Mouse (Mus musculus): ENCODE data around the gene Ap5z1. TPM values are rescaled to one million over a fixed set of nuclear protein-coding genes. Genes with fewer than 3 reads are reported as not detected.

The Ap5z1 gene
- polyA plus RNA-seq, 1 experiment from 2014 or later, result 13.9 TPM

- no peaks in the 10 kb centered on the region for H3K27me3 ChIP-seq (ENCODE audit: control insufficient read depth, insufficient read depth, low read length)
- ATAC-seq (ENCODE audit: low FRiP score, low TSS enrichment), result no peak
- 88% methylated on average over 7 of the region's 7 CpGs for WGBS
- no peak for DNase-seq
- no peak overlapping the region for H3K27ac ChIP-seq (replicated peaks; ENCODE audit: low read depth, low read length)
- H3K36me3 ChIP-seq (ENCODE audit: control insufficient read depth, insufficient read depth, low read length), result 0 out of 2 replicates have a peak, but pooled peaks cover 3% of the 10 kb centered on the region
- H3K4me3 ChIP-seq (replicated peaks; ENCODE audit: low read depth, low read length), result no peak overlapping the region
- H3K9me3 ChIP-seq (ENCODE audit: control insufficient read depth, low read length), result no peaks in the 10 kb centered on the region
- H3K4me2 ChIP-seq (ENCODE audit: low read length), result no peak overlapping the region
- H3K9ac ChIP-seq (replicated peaks; ENCODE audit: low read length), result no peak overlapping the region
- peaks cover 31% of the 10 kb centered on the region for H3K4me1 ChIP-seq (ENCODE audit: control insufficient read depth, insufficient read depth, low read length)
Measured at GRCm38 (mm10) chr5:142442045-142442440, 21.7 kb upstream of the Ap5z1 start.

GRCm38 (mm10) chr5:142443514-142443913 is 20.2 kb upstream of the Ap5z1 start:
- H3K27me3 ChIP-seq (ENCODE audit: control insufficient read depth, insufficient read depth, low read length), result no peaks in the 10 kb centered on the region
- DNase-seq (no peak), ATAC-seq (ENCODE audit: low FRiP score, low TSS enrichment) (no peak)
- peaks cover 35% of the 10 kb centered on the region for H3K4me1 ChIP-seq (ENCODE audit: control insufficient read depth, insufficient read depth, low read length)
- no peak overlapping the region for H3K27ac ChIP-seq (replicated peaks; ENCODE audit: low read depth, low read length)
- no peaks in the 10 kb centered on the region for H3K9me3 ChIP-seq (ENCODE audit: control insufficient read depth, low read length)
- 52% methylated on average over 15 of the region's 15 CpGs for WGBS
- H3K36me3 ChIP-seq (ENCODE audit: control insufficient read depth, insufficient read depth, low read length), result no peaks in the 10 kb centered on the region
- no peak overlapping the region for H3K9ac ChIP-seq (replicated peaks; ENCODE audit: low read length)
- no peak overlapping the region for H3K4me2 ChIP-seq (ENCODE audit: low read length)
- H3K4me3 ChIP-seq (replicated peaks; ENCODE audit: low read depth, low read length), result no peak overlapping the region

- Histone ChIP-seq H3K27ac (replicated peaks; ENCODE audit: low read depth, low read length) (no peak overlapping the region), H3K9me3 (ENCODE audit: control insufficient read depth, low read length) (no peaks in the 10 kb centered on the region), H3K9ac (replicated peaks; ENCODE audit: low read length) (no peak overlapping the region), H3K4me3 (replicated peaks; ENCODE audit: low read depth, low read length) (no peak overlapping the region), H3K36me3 (ENCODE audit: control insufficient read depth, insufficient read depth, low read length) (peaks cover 4% of the 10 kb centered on the region; the same call in 1 of the 2 replicates), H3K27me3 (ENCODE audit: control insufficient read depth, insufficient read depth, low read length) (no peaks in the 10 kb centered on the region), H3K4me1 (ENCODE audit: control insufficient read depth, insufficient read depth, low read length) (peaks cover 35% of the 10 kb centered on the region), H3K4me2 (ENCODE audit: low read length) (no peak overlapping the region)
- ATAC-seq (ENCODE audit: low FRiP score, low TSS enrichment) (no peak), DNase-seq (no peak)
- 71% methylated on average over 14 of the region's 14 CpGs for WGBS
Measured at GRCm38 (mm10) chr5:142443994-142444393, 19.8 kb upstream of the Ap5z1 start.

DNA sequence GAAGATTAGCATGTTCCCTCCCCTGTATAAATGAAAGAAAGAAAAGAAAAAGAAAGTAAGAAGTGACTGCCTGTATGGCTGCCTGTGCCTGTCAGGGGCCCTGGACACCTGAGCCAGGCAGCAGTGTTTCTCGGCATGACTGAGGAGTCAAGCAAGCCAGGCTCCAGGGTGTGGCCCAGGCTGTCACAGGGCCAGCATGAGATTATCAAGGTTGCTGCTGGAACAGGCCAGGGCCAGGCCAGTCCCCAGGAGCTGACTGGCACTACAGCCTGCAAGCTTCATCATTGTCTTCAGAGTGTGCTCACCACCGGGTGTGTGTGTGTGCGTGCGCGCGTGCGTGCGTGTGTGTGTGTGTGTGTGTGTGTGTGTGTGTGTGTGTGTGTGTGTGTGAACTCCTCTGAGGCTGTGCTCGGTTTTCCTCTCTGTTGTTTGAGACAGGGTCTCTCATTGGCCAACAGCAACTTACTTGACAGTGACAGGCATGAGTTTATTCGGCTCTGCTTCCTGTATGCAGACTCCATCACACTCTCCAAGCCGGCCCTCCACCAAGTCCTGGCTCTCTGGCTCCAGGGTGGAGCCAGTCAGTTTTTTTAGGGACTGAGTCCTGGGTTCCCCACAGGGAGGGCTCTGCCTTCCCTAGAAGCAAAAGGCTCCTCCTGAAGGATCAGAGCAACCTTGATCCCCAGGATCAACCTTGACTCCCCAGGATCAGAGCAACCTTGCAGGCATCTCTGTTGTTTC is 18.8 kb upstream of the Ap5z1 start:
- peaks cover 29% of the 10 kb centered on the region for H3K4me1 ChIP-seq (ENCODE audit: control insufficient read depth, insufficient read depth, low read length)
- ATAC-seq (ENCODE audit: low FRiP score, low TSS enrichment), result no peak
- H3K9ac ChIP-seq (replicated peaks; ENCODE audit: low read length), result no peak overlapping the region
- DNase-seq, result no peak
- 67% methylated on average over 11 of the region's 11 CpGs for WGBS
- H3K27ac ChIP-seq (replicated peaks; ENCODE audit: low read depth, low read length), result peak overlapping the region; percentile 20; the same call in 1 of the 2 replicates
- H3K4me3 ChIP-seq (replicated peaks; ENCODE audit: low read depth, low read length), result no peak overlapping the region
- no peaks in the 10 kb centered on the region for H3K27me3 ChIP-seq (ENCODE audit: control insufficient read depth, insufficient read depth, low read length)
- no peaks in the 10 kb centered on the region for H3K9me3 ChIP-seq (ENCODE audit: control insufficient read depth, low read length)
- H3K4me2 ChIP-seq (ENCODE audit: low read length), result no peak overlapping the region
- peaks cover 9% of the 10 kb centered on the region; the same call in 1 of the 2 replicates for H3K36me3 ChIP-seq (ENCODE audit: control insufficient read depth, insufficient read depth, low read length)

GRCm38 (mm10) chr5:142445709-142446108 is 18.0 kb upstream of the Ap5z1 start:
- WGBS, result 43% methylated on average over 8 of the region's 8 CpGs
- no peak overlapping the region for H3K4me2 ChIP-seq (ENCODE audit: low read length)
- DNase-seq (peak; percentile 58), ATAC-seq (ENCODE audit: low FRiP score, low TSS enrichment) (no peak)
- H3K9ac ChIP-seq (replicated peaks; ENCODE audit: low read length), result no peak overlapping the region
- no peaks in the 10 kb centered on the region for H3K27me3 ChIP-seq (ENCODE audit: control insufficient read depth, insufficient read depth, low read length)
- no peak overlapping the region for H3K4me3 ChIP-seq (replicated peaks; ENCODE audit: low read depth, low read length)
- H3K36me3 ChIP-seq (ENCODE audit: control insufficient read depth, insufficient read depth, low read length), result peaks cover 17% of the 10 kb centered on the region
- H3K27ac ChIP-seq (replicated peaks; ENCODE audit: low read depth, low read length), result peak overlapping the region; percentile 37; the same call in 1 of the 2 replicates
- peaks cover 22% of the 10 kb centered on the region for H3K4me1 ChIP-seq (ENCODE audit: control insufficient read depth, insufficient read depth, low read length)
- H3K9me3 ChIP-seq (ENCODE audit: control insufficient read depth, low read length), result no peaks in the 10 kb centered on the region

GRCm38 (mm10) chr5:142448076-142448475 is 15.7 kb upstream of the Ap5z1 start:
- peaks cover 32% of the 10 kb centered on the region for H3K36me3 ChIP-seq (ENCODE audit: control insufficient read depth, insufficient read depth, low read length)
- H3K4me2 ChIP-seq (ENCODE audit: low read length), result no peak overlapping the region; the same call in 1 of the 2 replicates
- H3K4me3 ChIP-seq (replicated peaks; ENCODE audit: low read depth, low read length), result no peak overlapping the region
- WGBS, result 8% methylated on average over 9 of the region's 9 CpGs
- H3K9me3 ChIP-seq (ENCODE audit: control insufficient read depth, low read length), result no peaks in the 10 kb centered on the region
- no peak overlapping the region; the same call in 1 of the 2 replicates for H3K9ac ChIP-seq (replicated peaks; ENCODE audit: low read length)
- H3K4me1 ChIP-seq (ENCODE audit: control insufficient read depth, insufficient read depth, low read length), result peaks cover 11% of the 10 kb centered on the region
- ATAC-seq (ENCODE audit: low FRiP score, low TSS enrichment), result peak; percentile 62
- peak; percentile 96 for DNase-seq
- H3K27me3 ChIP-seq (ENCODE audit: control insufficient read depth, insufficient read depth, low read length), result no peaks in the 10 kb centered on the region
- H3K27ac ChIP-seq (replicated peaks; ENCODE audit: low read depth, low read length), result no peak overlapping the region

GRCm38 (mm10) chr5:142448623-142449022 is 15.1 kb upstream of the Ap5z1 start:
- H3K4me3 ChIP-seq (replicated peaks; ENCODE audit: low read depth, low read length), result no peak overlapping the region
- ATAC-seq (ENCODE audit: low FRiP score, low TSS enrichment), result no peak
- peaks cover 37% of the 10 kb centered on the region for H3K36me3 ChIP-seq (ENCODE audit: control insufficient read depth, insufficient read depth, low read length)
- no peak overlapping the region for H3K9ac ChIP-seq (replicated peaks; ENCODE audit: low read length)
- no peak overlapping the region for H3K27ac ChIP-seq (replicated peaks; ENCODE audit: low read depth, low read length)
- H3K27me3 ChIP-seq (ENCODE audit: control insufficient read depth, insufficient read depth, low read length), result no peaks in the 10 kb centered on the region
- H3K9me3 ChIP-seq (ENCODE audit: control insufficient read depth, low read length), result no peaks in the 10 kb centered on the region
- 78% methylated on average over 12 of the region's 12 CpGs for WGBS
- DNase-seq, result no peak
- no peak overlapping the region for H3K4me2 ChIP-seq (ENCODE audit: low read length)
- peaks cover 11% of the 10 kb centered on the region for H3K4me1 ChIP-seq (ENCODE audit: control insufficient read depth, insufficient read depth, low read length)

- no peak for DNase-seq
- no peaks in the 10 kb centered on the region for H3K9me3 ChIP-seq (ENCODE audit: control insufficient read depth, low read length)
- WGBS, result 96% methylated on average over 9 of the region's 9 CpGs
- peaks cover 4% of the 10 kb centered on the region; the same call in 1 of the 2 replicates for H3K4me1 ChIP-seq (ENCODE audit: control insufficient read depth, insufficient read depth, low read length)
- ATAC-seq (ENCODE audit: low FRiP score, low TSS enrichment), result no peak
- H3K4me3 ChIP-seq (replicated peaks; ENCODE audit: low read depth, low read length), result no peak overlapping the region
- H3K27me3 ChIP-seq (ENCODE audit: control insufficient read depth, insufficient read depth, low read length), result no peaks in the 10 kb centered on the region
- H3K9ac ChIP-seq (replicated peaks; ENCODE audit: low read length), result no peak overlapping the region
- no peak overlapping the region for H3K27ac ChIP-seq (replicated peaks; ENCODE audit: low read depth, low read length)
- H3K36me3 ChIP-seq (ENCODE audit: control insufficient read depth, insufficient read depth, low read length), result peaks cover 57% of the 10 kb centered on the region
- no peak overlapping the region for H3K4me2 ChIP-seq (ENCODE audit: low read length)
Measured at GRCm38 (mm10) chr5:142450846-142451245, 12.9 kb upstream of the Ap5z1 start.

DNA sequence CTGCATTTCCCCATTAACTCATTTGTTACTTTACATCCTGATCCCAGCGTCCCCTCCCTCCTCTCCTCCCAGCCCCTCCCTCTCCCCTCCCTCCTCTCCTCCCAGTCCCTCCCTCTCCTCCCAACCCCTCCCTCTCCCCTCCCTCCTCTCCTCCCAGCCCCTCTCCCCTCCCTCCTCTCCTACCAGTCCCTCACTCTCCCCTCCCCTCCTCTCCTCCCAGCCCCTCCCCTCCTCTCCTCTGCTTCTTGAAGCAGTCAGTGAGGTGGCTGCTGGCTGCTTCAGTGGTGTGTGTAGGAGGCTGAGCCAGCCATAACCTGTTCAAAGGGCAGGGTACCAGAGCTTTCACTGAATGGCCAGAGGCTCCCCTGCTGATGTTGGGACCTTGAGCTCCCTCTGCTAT is 12.0 kb upstream of the Ap5z1 start:
- 12% methylated on average over 1 of the region's 1 CpGs for WGBS
- peaks cover 66% of the 10 kb centered on the region for H3K36me3 ChIP-seq (ENCODE audit: control insufficient read depth, insufficient read depth, low read length)
- no peak overlapping the region for H3K27ac ChIP-seq (replicated peaks; ENCODE audit: low read depth, low read length)
- no peak overlapping the region for H3K4me2 ChIP-seq (ENCODE audit: low read length)
- H3K27me3 ChIP-seq (ENCODE audit: control insufficient read depth, insufficient read depth, low read length), result no peaks in the 10 kb centered on the region
- DNase-seq (peak; percentile 58), ATAC-seq (ENCODE audit: low FRiP score, low TSS enrichment) (no peak)
- H3K9me3 ChIP-seq (ENCODE audit: control insufficient read depth, low read length), result no peaks in the 10 kb centered on the region
- H3K4me3 ChIP-seq (replicated peaks; ENCODE audit: low read depth, low read length), result no peak overlapping the region
- H3K4me1 ChIP-seq (ENCODE audit: control insufficient read depth, insufficient read depth, low read length), result 0 out of 2 replicates have a peak, but pooled peaks cover 4% of the 10 kb centered on the region
- no peak overlapping the region for H3K9ac ChIP-seq (replicated peaks; ENCODE audit: low read length)
